Comparison of ENCODE assay signal across 29 mouse cellular contexts in the genomic region with DNA sequence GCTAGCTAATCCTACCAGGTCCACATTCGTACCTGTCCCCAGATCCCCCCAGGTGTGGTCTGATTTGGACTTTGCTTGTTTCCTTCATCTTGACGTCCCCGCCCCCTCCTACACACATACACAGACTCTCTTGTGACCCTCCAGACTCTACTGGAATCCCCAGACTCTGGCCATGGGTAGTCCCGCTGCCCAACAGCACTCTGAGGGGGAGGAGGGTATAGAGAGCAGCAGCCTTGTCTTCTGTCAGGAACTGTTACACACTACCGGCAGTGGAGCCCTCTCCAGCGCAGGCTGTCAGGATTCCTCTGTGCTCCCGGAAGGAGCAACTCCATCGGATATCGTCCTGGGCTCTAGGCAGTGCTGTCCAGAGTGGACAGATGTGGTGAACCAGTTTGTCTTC. TPM values are rescaled to one million over a fixed set of nuclear protein-coding genes. Genes with fewer than 3 reads are reported as not detected.
DNase-seq lines count a peak whose midpoint lies in the region; ATAC-seq lines count a peak whose summit lies in the region.
"Had no signal": no experiment of that assay in that cellular context is flagged by ENCODE, and none has a peak within 500 bp of the region (broad histone marks: within the 10 kb centered on the region; RNA-seq: fewer than 3 reads in every experiment).

No protein-coding gene starts in this region.

- intact Hi-C loops in heart, postnatal 10 days (cut with DNase I), result no loop called here

- no peak for ATAC-seq in heart, embryonic 13.5 days (ENCODE audit: extremely low read depth, insufficient number of reproducible peaks, low FRiP score, low TSS enrichment)
- ATAC-seq in kidney, embryonic 16.5 days (ENCODE audit: low FRiP score, low TSS enrichment), result no peak
- ATAC-seq in kidney, embryonic 14.5 days (ENCODE audit: low FRiP score, low TSS enrichment), result no peak
- no peak for ATAC-seq in midbrain, embryonic 11.5 days (ENCODE audit: low FRiP score)
- ATAC-seq in midbrain, embryonic 15.5 days (replicated peaks), result no peak
- ATAC-seq: hindbrain, embryonic 16.5 days; intestine, embryonic 16.5 days; midbrain, embryonic 16.5 days had no signal

- H3K4me2 ChIP-seq in heart, embryonic 13.5 days, result peak overlapping the region; percentile 21; the same call in 1 of the 2 replicates
- no peak overlapping the region; the same call in 1 of the 2 replicates for H3K4me2 ChIP-seq in kidney, embryonic 16.5 days (replicated peaks; ENCODE audit: low read depth, low read length)
- no peak overlapping the region for H3K4me2 ChIP-seq in kidney, embryonic 14.5 days (replicated peaks; ENCODE audit: low read depth, low read length)
- H3K4me2 ChIP-seq in midbrain, embryonic 11.5 days, result no peak overlapping the region
- no peak overlapping the region for H3K4me2 ChIP-seq in midbrain, embryonic 15.5 days
- H3K4me2 ChIP-seq: liver, embryonic 11.5 days; neural tube, embryonic 13.5 days; stomach, embryonic 15.5 days had no signal

- peaks cover 3% of the 10 kb centered on the region; the same call in 1 of the 2 replicates for H3K9me3 ChIP-seq in heart, embryonic 13.5 days
- H3K9me3 ChIP-seq in kidney, embryonic 16.5 days (ENCODE audit: low read length), result peaks cover 3% of the 10 kb centered on the region; the same call in 1 of the 2 replicates
- peaks cover 4% of the 10 kb centered on the region; the same call in 1 of the 2 replicates for H3K9me3 ChIP-seq in kidney, embryonic 14.5 days (ENCODE audit: control insufficient read depth, low read length)
- no peaks in the 10 kb centered on the region for H3K9me3 ChIP-seq in midbrain, embryonic 11.5 days (ENCODE audit: control insufficient read depth, low read length)
- H3K9me3 ChIP-seq in midbrain, embryonic 15.5 days, result no peaks in the 10 kb centered on the region
- H3K9me3 ChIP-seq: neural tube, embryonic 13.5 days; stomach, embryonic 15.5 days had no signal

- DNase-seq in heart, postnatal 10 days, result no peak
- DNase-seq in midbrain, embryonic 11.5 days (ENCODE audit: low spot score, missing footprints), result peak; percentile 79
- DNase-seq: adrenal gland, adult 2 months; cerebellum, adult 11 months; cerebellum, adult 9-11 months; kidney, postnatal 14 days; layer of hippocampus, postnatal 36 days; lung, adult 2 months; lung, postnatal 4 days; right cerebral cortex, adult 18-20 months; right cerebral cortex, postnatal 4 days; thymus, postnatal 25 days had no signal

- 43% methylated on average over 9 of the region's 9 CpGs for WGBS in heart, embryonic 13.5 days
- 53% methylated on average over 9 of the region's 9 CpGs for WGBS in kidney, embryonic 16.5 days
- 50% methylated on average over 9 of the region's 9 CpGs for WGBS in kidney, embryonic 14.5 days
- 69% methylated on average over 9 of the region's 9 CpGs for WGBS in midbrain, embryonic 11.5 days
- WGBS in midbrain, embryonic 15.5 days, result 69% methylated on average over 9 of the region's 9 CpGs

- peaks cover 35% of the 10 kb centered on the region for H3K27me3 ChIP-seq in heart, embryonic 13.5 days (replicated peaks)
- H3K27me3 ChIP-seq in kidney, embryonic 16.5 days (ENCODE audit: insufficient read depth, low read length), result 0 out of 2 replicates have a peak, but pooled peaks cover 3% of the 10 kb centered on the region
- no peaks in the 10 kb centered on the region; the same call in 1 of the 2 replicates for H3K27me3 ChIP-seq in kidney, embryonic 14.5 days (ENCODE audit: control insufficient read depth, insufficient read depth, low read length)
- no peaks in the 10 kb centered on the region; the same call in 1 of the 2 replicates for H3K27me3 ChIP-seq in midbrain, embryonic 11.5 days (ENCODE audit: control insufficient read depth, insufficient read depth, low read length)
- peaks cover 12% of the 10 kb centered on the region for H3K27me3 ChIP-seq in midbrain, embryonic 15.5 days (replicated peaks)
- H3K27me3 ChIP-seq: stomach, embryonic 15.5 days had no signal

- H3K36me3 ChIP-seq in heart, embryonic 13.5 days, result no peaks in the 10 kb centered on the region
- H3K36me3 ChIP-seq in kidney, embryonic 16.5 days (ENCODE audit: insufficient read depth, low read length), result no peaks in the 10 kb centered on the region
- no peaks in the 10 kb centered on the region for H3K36me3 ChIP-seq in kidney, embryonic 14.5 days (ENCODE audit: control insufficient read depth, insufficient read depth, low read length)
- H3K36me3 ChIP-seq in midbrain, embryonic 11.5 days (ENCODE audit: control insufficient read depth, insufficient read depth, low read length), result no peaks in the 10 kb centered on the region
- no peaks in the 10 kb centered on the region for H3K36me3 ChIP-seq in midbrain, embryonic 15.5 days (replicated peaks)
- H3K36me3 ChIP-seq: forebrain, embryonic 10.5 days; hindbrain, embryonic 10.5 days; neural tube, embryonic 13.5 days; stomach, embryonic 15.5 days had no signal

- no peak overlapping the region for H3K9ac ChIP-seq in heart, embryonic 13.5 days
- no peak overlapping the region for H3K9ac ChIP-seq in kidney, embryonic 16.5 days (replicated peaks; ENCODE audit: low read length)
- no peak overlapping the region for H3K9ac ChIP-seq in kidney, embryonic 14.5 days (ENCODE audit: low read depth, low read length)
- H3K9ac ChIP-seq in midbrain, embryonic 11.5 days (ENCODE audit: low read length), result no peak overlapping the region
- H3K9ac ChIP-seq in midbrain, embryonic 15.5 days, result no peak overlapping the region
- H3K9ac ChIP-seq: neural tube, embryonic 13.5 days; stomach, embryonic 15.5 days had no signal

- H3K4me3 ChIP-seq in heart, embryonic 13.5 days, result no peak overlapping the region
- no peak overlapping the region for H3K4me3 ChIP-seq in kidney, embryonic 16.5 days (ENCODE audit: low read length)
- H3K4me3 ChIP-seq in kidney, embryonic 14.5 days (ENCODE audit: low read length), result no peak overlapping the region
- H3K4me3 ChIP-seq in midbrain, embryonic 11.5 days (ENCODE audit: low read depth, low read length), result no peak overlapping the region
- no peak overlapping the region for H3K4me3 ChIP-seq in midbrain, embryonic 15.5 days
- H3K4me3 ChIP-seq: forebrain, embryonic 10.5 days; hindbrain, embryonic 10.5 days; myocyte; neural tube, embryonic 13.5 days; stomach, embryonic 15.5 days had no signal

- H3K27ac ChIP-seq in heart, embryonic 13.5 days (replicated peaks), result no peak overlapping the region
- H3K27ac ChIP-seq in kidney, embryonic 16.5 days (ENCODE audit: low read length), result 0 out of 2 replicates have a peak overlapping the region, but pooled peaks have one; percentile 35
- no peak overlapping the region for H3K27ac ChIP-seq in kidney, embryonic 14.5 days (ENCODE audit: low read depth, low read length)
- H3K27ac ChIP-seq in midbrain, embryonic 11.5 days (ENCODE audit: low read depth, low read length), result no peak overlapping the region
- H3K27ac ChIP-seq in midbrain, embryonic 15.5 days, result no peak overlapping the region
- H3K27ac ChIP-seq: forebrain, embryonic 10.5 days; hindbrain, embryonic 10.5 days; neural tube, embryonic 13.5 days; stomach, embryonic 15.5 days had no signal

- peaks cover 17% of the 10 kb centered on the region for H3K4me1 ChIP-seq in heart, embryonic 13.5 days
- H3K4me1 ChIP-seq in kidney, embryonic 16.5 days (ENCODE audit: insufficient read depth, low read length), result peaks cover 11% of the 10 kb centered on the region
- H3K4me1 ChIP-seq in kidney, embryonic 14.5 days (ENCODE audit: control insufficient read depth, insufficient read depth, low read length), result no peaks in the 10 kb centered on the region
- peaks cover 5% of the 10 kb centered on the region; the same call in 1 of the 2 replicates for H3K4me1 ChIP-seq in midbrain, embryonic 11.5 days (ENCODE audit: control insufficient read depth, insufficient read depth, low read length)
- H3K4me1 ChIP-seq in midbrain, embryonic 15.5 days, result peaks cover 18% of the 10 kb centered on the region

RNA-seq across cellular contexts. Expression of a gene that starts 13.9 kb away (rescaled TPM):
- polyA plus RNA-seq in heart, embryonic 13.5 days (2015; fragmentation: Nextera tagmentation; extraction: Ambion mirVana), result 0.19 and 0.24 TPM in 2 replicates
- total RNA-seq in heart, postnatal 10 days (2021), result 1 to 10 TPM in 1 of 2 experiments, under 1 TPM in 1; 0.64 to 1.3 TPM
- 1.8 and 2.1 TPM in 2 replicates for polyA plus RNA-seq in kidney, embryonic 16.5 days (2015; fragmentation: Nextera tagmentation; extraction: Ambion mirVana)
- polyA plus RNA-seq in kidney, embryonic 14.5 days (2014; fragmentation: Nextera tagmentation; extraction: Ambion mirVana), result 0.11 and 0.41 TPM in 2 replicates
- 0.07 TPM in 1 of 2 replicates, not detected in the other for polyA plus RNA-seq in midbrain, embryonic 11.5 days (2014; fragmentation: Nextera tagmentation; extraction: Ambion mirVana)
- polyA plus RNA-seq in midbrain, embryonic 15.5 days (2015; fragmentation: Nextera tagmentation; extraction: Ambion mirVana), result 8.1 TPM in 2 replicates

RNA-seq across cellular contexts. Expression of a gene that starts 27.1 kb away (rescaled TPM):
- polyA plus RNA-seq in heart, embryonic 13.5 days (2015; fragmentation: Nextera tagmentation; extraction: Ambion mirVana), result 4.0 and 7.5 TPM in 2 replicates
- total RNA-seq in heart, postnatal 10 days (2021), result 1 to 10 TPM; 1.3 to 2.3 TPM
- polyA plus RNA-seq in kidney, embryonic 16.5 days (2015; fragmentation: Nextera tagmentation; extraction: Ambion mirVana), result 10.5 and 12.6 TPM in 2 replicates
- polyA plus RNA-seq in kidney, embryonic 14.5 days (2014; fragmentation: Nextera tagmentation; extraction: Ambion mirVana), result 8.3 and 8.7 TPM in 2 replicates
- polyA plus RNA-seq in midbrain, embryonic 11.5 days (2014; fragmentation: Nextera tagmentation; extraction: Ambion mirVana), result 2.9 and 3.2 TPM in 2 replicates
- 1.6 and 2.1 TPM in 2 replicates for polyA plus RNA-seq in midbrain, embryonic 15.5 days (2015; fragmentation: Nextera tagmentation; extraction: Ambion mirVana)
- total RNA-seq: common myeloid progenitor, adult 5-6 weeks; left cerebral cortex, postnatal 10 days; megakaryocyte-erythroid progenitor cell, adult 5-6 weeks had no signal

RNA-seq across cellular contexts. Expression of a gene that starts 28.9 kb away (rescaled TPM):
- polyA plus RNA-seq in heart, embryonic 13.5 days (2015; fragmentation: Nextera tagmentation; extraction: Ambion mirVana), result 938 and 957 TPM in 2 replicates
- total RNA-seq in heart, postnatal 10 days (2021), result 100 to 1,000 TPM; 536 to 545 TPM
- 1,084 and 1,349 TPM in 2 replicates for polyA plus RNA-seq in kidney, embryonic 16.5 days (2015; fragmentation: Nextera tagmentation; extraction: Ambion mirVana)
- polyA plus RNA-seq in kidney, embryonic 14.5 days (2014; fragmentation: Nextera tagmentation; extraction: Ambion mirVana), result 1,702 and 2,075 TPM in 2 replicates
- 1,312 and 1,403 TPM in 2 replicates for polyA plus RNA-seq in midbrain, embryonic 11.5 days (2014; fragmentation: Nextera tagmentation; extraction: Ambion mirVana)
- polyA plus RNA-seq in midbrain, embryonic 15.5 days (2015; fragmentation: Nextera tagmentation; extraction: Ambion mirVana), result 632 and 634 TPM in 2 replicates

RNA-seq across cellular contexts. Expression of a gene that starts 55.0 kb away (rescaled TPM):
- polyA plus RNA-seq in heart, embryonic 13.5 days (2015; fragmentation: Nextera tagmentation; extraction: Ambion mirVana), result 2.5 and 3.3 TPM in 2 replicates
- 10 to 100 TPM in 1 of 2 experiments, 1 to 10 TPM in 1; 9.6 to 29.0 TPM for total RNA-seq in heart, postnatal 10 days (2021)
- polyA plus RNA-seq in kidney, embryonic 16.5 days (2015; fragmentation: Nextera tagmentation; extraction: Ambion mirVana), result 9.6 and 11.8 TPM in 2 replicates
- 0.61 and 0.99 TPM in 2 replicates for polyA plus RNA-seq in kidney, embryonic 14.5 days (2014; fragmentation: Nextera tagmentation; extraction: Ambion mirVana)
- polyA plus RNA-seq in midbrain, embryonic 11.5 days (2014; fragmentation: Nextera tagmentation; extraction: Ambion mirVana), result 1.7 and 2.2 TPM in 2 replicates
- polyA plus RNA-seq in midbrain, embryonic 15.5 days (2015; fragmentation: Nextera tagmentation; extraction: Ambion mirVana), result 0.13 and 0.19 TPM in 2 replicates
- total RNA-seq: common myeloid progenitor, adult 5-6 weeks; left cerebral cortex, postnatal 10 days; megakaryocyte-erythroid progenitor cell, adult 5-6 weeks; MEL had no signal
